Mouse (Mus musculus): ENCODE results near the gene Kcne3. TPM values are rescaled to one million over a fixed set of nuclear protein-coding genes. Genes with fewer than 3 reads are reported as not detected.

Gene Kcne3
- polyA plus RNA-seq, 1 experiment from 2014 or later, result 1.1 TPM

- Histone ChIP-seq H3K36me3 (ENCODE audit: control insufficient read depth, insufficient read depth) (no peaks in the 10 kb centered on the region), H3K4me3 (replicated peaks; ENCODE audit: low read length) (peak overlapping the region; percentile 95), H3K27ac (ENCODE audit: low read length) (peak overlapping the region; percentile 89), H3K4me1 (replicated peaks; ENCODE audit: control insufficient read depth, insufficient read depth, low read length) (peaks cover 8% of the 10 kb centered on the region; the same call in 1 of the 2 replicates), H3K9me3 (ENCODE audit: control insufficient read depth, low read length) (no peaks in the 10 kb centered on the region), H3K27me3 (replicated peaks; ENCODE audit: control insufficient read depth, insufficient read depth, low read length) (no peaks in the 10 kb centered on the region), H3K9ac (replicated peaks; ENCODE audit: low read depth, low read length) (peak overlapping the region; percentile 92), H3K4me2 (ENCODE audit: low read length) (peak overlapping the region; percentile 85)
- ATAC-seq, result peak; percentile 29
- WGBS, result under 1% methylated on average over 23 of the region's 23 CpGs
Observed at GRCm38 (mm10) chr7:100227896-100228525, 51.7 kb downstream of the Kcne3 start.

DNA sequence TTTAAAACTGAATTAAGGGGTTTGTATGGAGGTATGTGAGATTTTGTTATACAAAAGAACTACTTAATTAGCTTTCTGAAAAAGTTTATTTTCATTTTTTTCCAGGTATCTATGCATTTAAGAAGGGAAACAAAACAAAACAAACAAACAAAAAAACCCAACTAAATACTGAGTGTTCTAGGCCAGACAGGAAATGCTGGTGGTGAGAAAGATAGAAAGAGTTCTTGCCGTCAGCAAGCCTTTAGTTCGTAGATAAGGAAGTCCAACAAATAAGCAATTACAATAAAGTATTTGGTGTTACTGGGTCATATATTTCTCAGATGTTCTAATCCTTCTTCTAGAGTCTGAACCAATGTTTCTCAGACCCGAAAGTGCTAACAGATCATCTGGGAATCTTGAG is 52.7 kb downstream of the Kcne3 start:
- Histone ChIP-seq H3K4me3 (replicated peaks; ENCODE audit: low read length) (peak overlapping the region; percentile 95), H3K27me3 (replicated peaks; ENCODE audit: control insufficient read depth, insufficient read depth, low read length) (no peaks in the 10 kb centered on the region), H3K27ac (ENCODE audit: low read length) (no peak overlapping the region), H3K9ac (replicated peaks; ENCODE audit: low read depth, low read length) (peak overlapping the region; percentile 39), H3K9me3 (ENCODE audit: control insufficient read depth, low read length) (no peaks in the 10 kb centered on the region), H3K4me2 (ENCODE audit: low read length) (peak overlapping the region; percentile 85), H3K36me3 (ENCODE audit: control insufficient read depth, insufficient read depth) (no peaks in the 10 kb centered on the region), H3K4me1 (replicated peaks; ENCODE audit: control insufficient read depth, insufficient read depth, low read length) (peaks cover 11% of the 10 kb centered on the region; the same call in 1 of the 2 replicates)
- no peak for ATAC-seq
- WGBS, result 77% methylated on average over 3 of the region's 3 CpGs

GRCm38 (mm10) chr7:100230646-100231045 is 54.3 kb downstream of the Kcne3 start:
- no peak overlapping the region for H3K4me2 ChIP-seq (ENCODE audit: low read length)
- ATAC-seq, result no peak
- H3K36me3 ChIP-seq (ENCODE audit: control insufficient read depth, insufficient read depth), result no peaks in the 10 kb centered on the region
- H3K9ac ChIP-seq (replicated peaks; ENCODE audit: low read depth, low read length), result no peak overlapping the region
- no peak overlapping the region for H3K4me3 ChIP-seq (replicated peaks; ENCODE audit: low read length)
- H3K9me3 ChIP-seq (ENCODE audit: control insufficient read depth, low read length), result no peaks in the 10 kb centered on the region
- WGBS, result 100% methylated on average over 1 of the region's 1 CpGs
- H3K27me3 ChIP-seq (replicated peaks; ENCODE audit: control insufficient read depth, insufficient read depth, low read length), result no peaks in the 10 kb centered on the region
- H3K27ac ChIP-seq (ENCODE audit: low read length), result no peak overlapping the region
- H3K4me1 ChIP-seq (replicated peaks; ENCODE audit: control insufficient read depth, insufficient read depth, low read length), result peaks cover 15% of the 10 kb centered on the region; the same call in 1 of the 2 replicates

GRCm38 (mm10) chr7:100231661-100232060 is 55.4 kb downstream of the Kcne3 start:
- no peak overlapping the region for H3K4me3 ChIP-seq (replicated peaks; ENCODE audit: low read length)
- ATAC-seq, result no peak
- peaks cover 15% of the 10 kb centered on the region; the same call in 1 of the 2 replicates for H3K4me1 ChIP-seq (replicated peaks; ENCODE audit: control insufficient read depth, insufficient read depth, low read length)
- no peak overlapping the region for H3K27ac ChIP-seq (ENCODE audit: low read length)
- H3K4me2 ChIP-seq (ENCODE audit: low read length), result no peak overlapping the region
- H3K36me3 ChIP-seq (ENCODE audit: control insufficient read depth, insufficient read depth), result no peaks in the 10 kb centered on the region
- WGBS, result 57% methylated on average over 1 of the region's 1 CpGs
- no peak overlapping the region for H3K9ac ChIP-seq (replicated peaks; ENCODE audit: low read depth, low read length)
- H3K9me3 ChIP-seq (ENCODE audit: control insufficient read depth, low read length), result no peaks in the 10 kb centered on the region
- H3K27me3 ChIP-seq (replicated peaks; ENCODE audit: control insufficient read depth, insufficient read depth, low read length), result no peaks in the 10 kb centered on the region

DNA sequence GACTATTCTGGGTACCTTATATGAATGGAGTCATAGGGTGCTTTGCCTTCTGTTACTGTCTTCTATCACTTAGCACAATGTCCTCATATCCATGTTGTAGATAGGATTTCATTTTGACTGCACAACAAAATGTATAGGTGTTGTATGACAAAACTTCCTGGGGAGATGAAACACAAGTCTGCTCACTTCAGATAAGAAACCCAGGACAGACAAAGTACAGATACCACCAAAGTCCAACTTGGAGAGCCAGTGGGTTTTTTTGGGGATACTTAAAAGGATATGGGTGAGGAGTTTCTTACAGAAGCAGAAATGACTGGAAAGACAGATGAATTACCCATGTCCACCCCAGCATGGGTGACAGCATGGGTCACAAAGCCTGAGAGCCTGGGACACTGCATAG is 57.4 kb downstream of the Kcne3 start:
- Histone ChIP-seq H3K27me3 (replicated peaks; ENCODE audit: control insufficient read depth, insufficient read depth, low read length) (no peaks in the 10 kb centered on the region), H3K36me3 (ENCODE audit: control insufficient read depth, insufficient read depth) (no peaks in the 10 kb centered on the region), H3K4me2 (ENCODE audit: low read length) (no peak overlapping the region), H3K4me1 (replicated peaks; ENCODE audit: control insufficient read depth, insufficient read depth, low read length) (peaks cover 14% of the 10 kb centered on the region; the same call in 1 of the 2 replicates), H3K9ac (replicated peaks; ENCODE audit: low read depth, low read length) (no peak overlapping the region), H3K27ac (ENCODE audit: low read length) (no peak overlapping the region), H3K9me3 (ENCODE audit: control insufficient read depth, low read length) (no peaks in the 10 kb centered on the region), H3K4me3 (replicated peaks; ENCODE audit: low read length) (no peak overlapping the region)
- no peak for ATAC-seq

Other genes with a start within 250 kb of the Kcne3 start
- 5.5 TPM in 2 replicates for gene Rnf169, start 196.1 kb upstream of the Kcne3 start, polyA plus RNA-seq (2015; fragmentation: Nextera tagmentation; extraction: Ambion mirVana)
- gene Chrdl2, start 170.3 kb upstream of the Kcne3 start, polyA plus RNA-seq (2015; fragmentation: Nextera tagmentation; extraction: Ambion mirVana), result 0.16 and 0.30 TPM in 2 replicates
- gene Pold3, start 54.9 kb upstream of the Kcne3 start, polyA plus RNA-seq (2015; fragmentation: Nextera tagmentation; extraction: Ambion mirVana), result 53.4 and 58.4 TPM in 2 replicates
- gene Lipt2, start 17.2 kb upstream of the Kcne3 start, polyA plus RNA-seq (2015; fragmentation: Nextera tagmentation; extraction: Ambion mirVana), result 17.1 and 17.7 TPM in 2 replicates
- 14.1 and 16.6 TPM in 2 replicates for gene Pgm2l1, start 50.9 kb downstream of the Kcne3 start, polyA plus RNA-seq (2015; fragmentation: Nextera tagmentation; extraction: Ambion mirVana)
- 1.9 and 2.9 TPM in 2 replicates for gene P4ha3, start 109.0 kb downstream of the Kcne3 start, polyA plus RNA-seq (2015; fragmentation: Nextera tagmentation; extraction: Ambion mirVana)
- gene C2cd3, start 195.7 kb downstream of the Kcne3 start, polyA plus RNA-seq (2015; fragmentation: Nextera tagmentation; extraction: Ambion mirVana), result 28.9 and 29.1 TPM in 2 replicates
- 157 and 158 TPM in 2 replicates for gene Ppme1, start 195.8 kb downstream of the Kcne3 start, polyA plus RNA-seq (2015; fragmentation: Nextera tagmentation; extraction: Ambion mirVana)